Mouse (Mus musculus) lung, adult 2 months (tissue): ENCODE results near the gene Fam151a. TPM values are rescaled to one million over a fixed set of nuclear protein-coding genes. Genes with fewer than 3 reads are reported as not detected.
"Not testable (repeated sequence)": the region's sequence is repeated elsewhere in the genome, so short reads cannot be mapped to it uniquely, and the experiment has no call there.

ENCODE experiments used
- DNase-seq: peaks from one replicate; pipeline ENCODE4 v3.0.0; 2022
- H3K4me1 ChIP-seq: fragments of 200-500 bp; 2 replicates; pipeline ENCODE4 v1.6.1; 2011; ENCODE audit warnings: low read length; ENCODE audit not compliant: control insufficient read depth, insufficient read depth
- H3K4me3 ChIP-seq: fragments of 200-500 bp; replicated peaks from 2 replicates; pipeline ENCODE3; 2011; ENCODE audit warnings: low read depth, mild to moderate bottlenecking, control low read depth, low read length; ENCODE audit errors: extremely low read depth
- CTCF ChIP-seq: fragments of 200-500 bp; IDR thresholded peaks from 2 replicates; pipeline ENCODE4 v1.5.1; 2011; ENCODE audit warnings: mild to moderate bottlenecking, low read length, control low read depth; ENCODE audit not compliant: insufficient read depth
- POLR2A ChIP-seq: fragments of 200-500 bp; IDR thresholded peaks from 2 replicates; pipeline ENCODE4 v1.6.1; 2011; ENCODE audit warnings: low read depth, mild to moderate bottlenecking, control low read depth, low read length, borderline replicate concordance; ENCODE audit errors: extremely low read depth
- WGBS: fragments of 180-500 bp; shearing (Covaris S2); methylation state at CpG from one replicate; pipeline ENCODE4 v1.1.7; 2018; 5-methylcytosine and 5-hydroxymethylcytosine counted together
- polyA plus RNA-seq: library from polyadenylated mRNA; depleted of rRNA; stranded (reverse); fragments of >200 nt; gene quantifications from 2 replicates; pipeline ENCODE4 v1.2.3, GENCODE M21; 2012

The Fam151a gene
- polyA plus RNA-seq, 1 experiment = 0.77 TPM

DNA sequence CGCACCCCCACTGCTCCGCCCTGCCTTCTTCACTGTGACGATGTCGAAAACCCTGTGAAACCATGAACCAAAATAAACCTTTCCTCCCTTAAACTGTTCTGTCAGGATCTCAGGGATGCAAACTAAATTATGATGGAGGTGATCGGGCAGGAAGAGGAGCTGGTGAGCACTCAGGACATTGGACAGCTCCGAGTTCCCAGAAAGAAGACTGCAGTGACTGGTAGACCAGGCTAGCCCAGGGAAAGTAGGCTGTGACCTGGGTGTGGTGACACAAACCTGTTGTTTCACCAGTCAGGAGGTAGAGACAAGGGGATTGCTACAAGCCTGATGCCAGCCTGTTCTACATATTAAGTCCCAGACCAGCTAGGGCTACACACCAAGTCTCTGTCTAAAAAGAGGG, 20.1 kb upstream of the Fam151a start:
- DNase-seq = no peak
- 85% methylated on average over 6 of the region's 6 CpGs for WGBS
- no peaks in the 10 kb centered on the region for H3K4me1 ChIP-seq
- TF ChIP-seq POLR2A (no peak), CTCF (no peak)
- H3K4me3 ChIP-seq = no peak overlapping the region

DNA sequence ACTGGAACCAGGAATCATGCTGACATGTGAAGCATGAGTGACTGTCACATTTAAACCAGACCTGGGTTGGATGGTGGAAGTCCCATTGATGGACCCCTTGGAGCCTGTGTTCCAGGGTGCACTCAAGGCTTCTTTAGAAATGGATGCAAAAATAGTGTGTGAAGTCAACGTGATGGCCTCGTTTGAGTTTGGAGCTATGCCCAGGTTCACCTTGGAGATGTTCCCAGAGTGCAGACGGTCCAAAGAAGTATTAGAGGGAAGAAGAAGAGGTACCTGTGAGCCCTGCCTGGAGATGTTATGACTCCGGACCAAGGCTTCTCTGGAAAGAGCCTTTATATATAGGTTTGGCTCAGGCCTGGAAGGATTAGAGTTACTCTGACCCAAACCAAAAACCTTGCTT, 13.1 kb upstream of the Fam151a start:
- 71% methylated on average over 4 of the region's 4 CpGs for WGBS
- TF ChIP-seq CTCF = no peak
- TF ChIP-seq POLR2A = no peak
- H3K4me1 ChIP-seq = no peaks in the 10 kb centered on the region
- no peak for DNase-seq
- H3K4me3 ChIP-seq = no peak overlapping the region

DNA sequence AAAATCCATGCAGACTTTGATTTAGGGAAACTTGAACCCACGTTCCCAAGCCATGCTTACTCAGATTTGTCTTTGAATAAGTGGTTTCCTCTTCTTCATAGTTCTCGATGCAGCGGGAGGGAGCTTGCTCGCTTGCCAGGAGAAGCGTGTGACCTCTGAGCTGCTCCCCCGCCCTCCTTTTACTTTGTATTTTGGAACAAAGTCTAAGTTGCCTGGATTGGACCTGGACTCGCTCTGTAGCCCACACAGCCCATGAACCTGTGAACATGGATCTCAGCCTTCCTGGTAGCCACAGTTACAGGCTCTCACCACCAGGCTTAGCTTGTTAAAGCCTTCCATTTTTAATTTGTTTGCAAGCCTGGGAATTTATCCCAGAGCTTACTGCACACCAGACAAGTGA, 2.9 kb upstream of the Fam151a start, which contains the start of gene Mroh7:
Gene Mroh7 (minus strand): TSS at position 112 of the 400 bp plus-strand sequence.
- Histone ChIP-seq H3K4me1 (no peaks in the 10 kb centered on the region), H3K4me3 (no peak within 1 kb of the TSS)
- 70% methylated on average over 7 of the region's 7 CpGs for WGBS
- TF ChIP-seq POLR2A (no peak), CTCF (no peak)
- no peak for DNase-seq

DNA sequence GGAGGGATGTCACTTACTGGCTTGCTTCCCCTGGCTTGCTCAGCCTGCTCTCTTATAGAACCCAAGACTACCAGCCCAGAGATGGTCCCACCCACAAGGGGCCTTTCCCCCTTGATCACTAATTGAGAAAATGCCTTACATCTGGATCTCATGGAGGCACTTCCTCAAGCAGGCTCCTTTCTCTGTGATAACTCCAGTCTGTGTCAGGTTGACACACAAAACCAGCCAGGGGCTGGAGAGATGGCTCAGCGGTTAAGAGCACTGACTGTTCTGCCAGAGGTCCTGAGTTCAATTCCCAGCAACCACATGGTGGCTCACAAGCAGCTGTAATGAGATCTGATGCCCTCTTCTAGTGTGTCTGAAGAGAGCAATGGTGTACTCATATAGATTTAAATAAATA, 3.2 kb downstream of the Fam151a start:
- 93% methylated on average over 1 of the region's 1 CpGs for WGBS
- not testable (repeated sequence) for H3K4me1 ChIP-seq, H3K4me3 ChIP-seq, DNase-seq

DNA sequence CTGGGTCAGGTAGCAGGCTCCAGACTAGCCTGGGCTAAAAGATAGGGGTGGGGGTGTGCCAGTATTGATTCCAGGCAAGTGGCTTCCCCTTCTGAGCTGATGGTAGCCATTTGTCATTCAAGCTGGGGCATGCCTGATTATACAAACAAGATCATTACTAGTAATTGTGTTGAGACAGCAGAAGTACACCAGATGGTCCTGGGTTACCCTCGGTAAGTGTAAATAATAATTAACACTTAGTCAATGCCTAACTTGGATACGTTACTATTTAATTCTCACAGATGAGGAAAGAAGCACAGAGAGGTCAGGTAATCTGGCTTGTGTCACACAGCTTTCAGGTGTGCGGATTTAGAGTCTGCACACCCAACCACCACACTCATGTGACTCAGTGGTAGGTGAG, 4.2 kb downstream of the Fam151a start:
- no peak overlapping the region for H3K4me3 ChIP-seq
- 68% methylated on average over 3 of the region's 3 CpGs for WGBS
- TF ChIP-seq POLR2A (no peak), CTCF (no peak)
- no peaks in the 10 kb centered on the region for H3K4me1 ChIP-seq
- no peak for DNase-seq

DNA sequence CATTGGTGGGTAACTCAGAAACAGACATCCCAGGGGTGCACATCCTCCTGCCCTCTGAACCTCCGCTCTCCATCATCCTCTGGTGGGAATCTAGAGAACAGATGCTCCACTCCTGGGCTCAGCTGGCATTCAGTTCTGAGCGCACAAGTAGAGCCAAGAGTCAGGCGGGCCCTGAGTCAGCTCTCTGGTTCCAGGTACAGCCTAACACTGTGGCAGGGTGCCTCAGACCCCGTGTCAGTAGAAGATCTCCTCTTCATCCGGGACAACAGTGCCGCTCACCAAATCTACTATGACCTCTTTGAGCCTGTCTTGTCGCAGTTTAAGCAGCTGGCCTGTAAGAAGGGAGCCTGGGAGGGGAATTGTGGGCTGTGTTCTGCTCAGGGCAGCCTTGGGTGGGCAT, 12.2 kb downstream of the Fam151a start:
- no peaks in the 10 kb centered on the region for H3K4me1 ChIP-seq
- WGBS = 75% methylated on average over 7 of the region's 7 CpGs
- no peak overlapping the region for H3K4me3 ChIP-seq
- TF ChIP-seq POLR2A (no peak), CTCF (no peak)
- DNase-seq = no peak

DNA sequence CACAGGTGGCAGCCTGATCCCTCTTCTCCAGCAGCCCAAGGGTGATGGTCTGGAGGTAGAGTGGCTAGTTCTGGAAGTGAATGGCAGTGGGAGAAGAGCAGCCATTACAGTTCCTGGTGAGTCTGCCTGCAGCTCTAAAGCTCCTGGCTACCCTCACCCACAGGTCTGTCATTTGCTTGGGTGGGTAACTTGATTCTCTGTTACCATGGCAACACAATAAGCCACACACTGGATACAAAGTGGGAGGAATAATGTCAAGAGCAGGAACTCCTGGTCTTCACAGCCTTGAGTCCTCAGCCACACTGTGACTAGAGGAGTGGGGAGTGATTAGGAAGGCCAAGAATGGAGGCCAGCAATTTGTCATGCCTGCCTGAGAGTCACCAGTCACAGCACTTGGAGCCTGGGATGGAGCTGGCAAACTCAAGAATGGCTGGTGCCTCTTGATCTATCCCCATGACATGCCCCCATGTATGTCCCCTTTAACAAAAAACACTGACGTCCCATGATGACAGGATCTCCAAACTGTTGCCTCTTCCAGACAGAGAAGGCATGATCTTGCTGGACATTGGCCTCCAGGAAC, 13.4 kb downstream of the Fam151a start:
- no peaks in the 10 kb centered on the region for H3K4me1 ChIP-seq
- no peak overlapping the region for H3K4me3 ChIP-seq
- no peak for DNase-seq
- 82% methylated on average over 1 of the region's 1 CpGs for WGBS
- TF ChIP-seq CTCF (no peak), POLR2A (no peak)

DNA sequence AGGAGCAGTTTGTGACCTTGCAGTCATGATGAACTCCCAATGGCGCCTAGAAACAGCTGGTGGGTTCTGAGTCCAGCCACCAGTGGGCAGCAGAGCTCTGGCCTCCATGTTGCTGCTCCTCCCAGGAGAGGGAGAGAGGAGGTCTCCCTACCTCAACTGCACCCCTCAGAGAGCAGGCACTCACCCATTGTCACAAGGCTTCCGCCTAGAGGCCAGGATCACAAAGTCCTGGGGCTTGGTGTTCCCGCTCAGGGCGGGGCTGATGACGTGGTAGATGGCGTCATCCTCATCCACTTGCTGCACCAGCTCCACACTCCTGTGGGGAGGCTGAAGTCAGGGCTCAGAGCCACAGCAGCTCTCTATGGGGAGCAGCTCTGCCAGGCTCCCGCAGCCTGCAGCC, 16.0 kb downstream of the Fam151a start:
- peak; percentile 27 for DNase-seq
- no peak for TF ChIP-seq POLR2A
- TF ChIP-seq CTCF = peak; percentile 75
- H3K4me1 ChIP-seq = no peaks in the 10 kb centered on the region
- H3K4me3 ChIP-seq = no peak overlapping the region
- whole genome bisulfite sequencing = 16% methylated on average over 7 of the region's 7 CpGs

DNA sequence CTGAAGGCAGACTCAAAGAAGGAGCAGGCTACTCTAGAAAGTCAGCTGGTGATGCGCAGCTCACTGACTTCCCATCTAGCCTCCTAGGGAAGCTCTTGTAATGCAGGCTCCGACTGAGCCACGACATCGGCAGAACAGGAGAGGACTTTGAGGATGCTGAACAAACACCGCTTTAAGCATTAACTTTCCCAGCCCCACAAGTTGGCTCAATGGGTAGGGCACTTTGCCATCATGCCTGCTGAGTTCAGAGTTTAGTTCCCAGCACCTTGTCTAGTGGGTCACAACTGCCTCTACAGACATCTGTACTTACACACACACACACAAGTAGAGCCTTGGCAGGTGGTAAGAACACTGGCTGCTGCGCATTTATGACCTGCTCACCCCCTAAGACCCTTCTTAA, 18.0 kb downstream of the Fam151a start:
- H3K4me1 ChIP-seq = no peaks in the 10 kb centered on the region
- TF ChIP-seq POLR2A = no peak
- TF ChIP-seq CTCF = no peak
- no peak for DNase-seq
- no peak overlapping the region for H3K4me3 ChIP-seq
- WGBS = 81% methylated on average over 6 of the region's 6 CpGs

DNA sequence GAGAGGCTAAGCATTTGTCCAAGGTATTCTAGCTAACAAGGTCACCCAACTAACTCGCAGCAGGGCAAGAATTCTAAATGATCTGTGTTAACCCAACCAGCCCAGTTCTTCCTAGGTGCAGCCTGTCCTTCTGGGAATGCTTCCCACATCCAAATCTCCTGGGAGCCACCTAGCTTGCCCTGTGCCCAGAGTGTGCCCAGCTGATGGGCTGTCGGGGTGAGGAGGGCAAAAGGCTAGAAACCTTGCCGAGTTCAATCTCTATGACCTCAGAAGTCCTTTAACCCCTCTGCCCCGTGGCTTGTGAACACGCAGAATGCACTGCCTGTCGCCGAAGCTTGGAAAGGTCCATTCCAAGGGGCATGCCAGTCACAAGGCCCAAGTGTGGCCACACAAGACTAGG, 30.5 kb downstream of the Fam151a start:
- Histone ChIP-seq H3K4me3 (no peak overlapping the region), H3K4me1 (no peaks in the 10 kb centered on the region)
- WGBS = 76% methylated on average over 7 of the region's 7 CpGs
- no peak for DNase-seq
- TF ChIP-seq CTCF = no peak
- no peak for TF ChIP-seq POLR2A

DNA sequence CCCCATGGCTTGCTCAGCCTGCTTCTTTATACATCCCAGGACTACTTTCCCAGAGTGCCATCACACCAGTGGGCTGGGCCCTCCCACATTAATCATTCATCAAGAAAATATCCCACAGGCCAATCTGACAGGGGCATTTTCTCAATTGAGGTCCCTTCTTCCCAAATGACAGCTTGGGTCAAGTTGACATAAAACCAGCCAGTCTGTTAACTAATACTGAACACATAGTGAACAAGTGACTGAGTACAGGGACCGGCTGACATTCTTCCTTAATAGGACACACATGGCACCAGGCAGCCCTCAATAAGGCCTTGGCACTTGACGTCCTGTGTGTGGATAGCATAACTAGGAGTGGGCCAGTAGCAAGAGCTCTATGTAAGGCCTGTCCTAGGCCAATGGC, 35.6 kb downstream of the Fam151a start:
- H3K4me1 ChIP-seq = no peaks in the 10 kb centered on the region
- no peak for DNase-seq
- TF ChIP-seq POLR2A = no peak
- no peak for TF ChIP-seq CTCF
- WGBS = 77% methylated on average over 2 of the region's 2 CpGs
- no peak overlapping the region for H3K4me3 ChIP-seq
